Mouse (Mus musculus): ENCODE results near the gene Pitx1. TPM values are rescaled to one million over a fixed set of nuclear protein-coding genes. Genes with fewer than 3 reads are reported as not detected.
A peak's percentile ranks its signal among the peaks of the same experiment; 100 is the strongest.

Gene Pitx1
- total RNA-seq (2021), result not detected
- 0.06 TPM in 1 of 2 replicates, not detected in the other for polyA plus RNA-seq (2012; rRNA removed)
- long read RNA-seq, result 0 reads

DNA sequence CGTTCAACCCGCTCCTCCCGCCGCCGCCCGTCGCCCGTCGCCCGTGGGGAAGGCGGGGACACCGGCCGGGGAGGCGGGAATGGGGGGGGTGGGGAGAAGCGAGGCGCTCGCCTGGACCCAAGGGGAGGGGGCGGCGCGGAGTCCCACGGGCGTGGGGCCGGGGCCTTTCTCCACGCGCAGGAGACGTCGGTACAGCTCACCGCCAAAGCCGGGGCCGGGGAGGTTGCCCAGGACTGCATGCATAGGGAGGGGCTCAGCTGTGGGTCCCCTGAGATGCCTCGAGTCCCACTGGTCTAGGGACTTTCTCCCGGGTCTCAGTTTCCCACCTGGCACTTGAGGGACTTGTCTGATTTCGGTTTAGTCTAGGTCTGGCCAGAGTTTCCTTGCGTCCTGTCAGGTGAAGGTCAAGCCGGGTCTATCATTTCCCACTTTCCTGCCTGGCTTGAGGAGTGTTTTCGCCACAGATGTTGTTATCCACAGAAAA, at the start of gene Pitx1:
Pitx1 (minus strand) TSS at position 51 of the 484 bp plus-strand sequence.
- H3K27ac ChIP-seq, result no peak within 1 kb of the TSS
- 2% methylated on average over 35 of the region's 36 CpGs for WGBS
- H3K4me3 ChIP-seq, result no peak within 1 kb of the TSS
- intact Hi-C loops (cut with DNase I), result loop anchor here (10.0 kb wide), 1 partner anchor 419 kb away; the partner anchor contains the start of gene Neurog1
- TF ChIP-seq EP300 (IDR thresholded peaks at IDR 0.05; ENCODE audit: insufficient read depth, low read depth, low read length) (no peak), CTCF (IDR thresholded peaks at IDR 0.05) (no peak), POLR2A (IDR thresholded peaks at IDR 0.05; ENCODE audit: insufficient read depth, low read depth, low read length) (no peak)
- no peaks in the 10 kb centered on the region for H3K79me2 ChIP-seq (replicated peaks; ENCODE audit: control insufficient read depth, insufficient read depth, low read length)
- H3K27me3 ChIP-seq (ENCODE audit: control insufficient read depth, insufficient read depth, low read length), result peaks cover 42% of the 10 kb centered on the region
- no peaks in the 10 kb centered on the region for H3K4me1 ChIP-seq (ENCODE audit: control insufficient read depth, insufficient read depth, low read length)
- no peak within 1 kb of the TSS for H3K9ac ChIP-seq (ENCODE audit: low read depth, low read length)
- no peaks in the 10 kb centered on the region for H3K36me3 ChIP-seq (ENCODE audit: control insufficient read depth, insufficient read depth, low read length)
- no peak for DNase-seq

DNA sequence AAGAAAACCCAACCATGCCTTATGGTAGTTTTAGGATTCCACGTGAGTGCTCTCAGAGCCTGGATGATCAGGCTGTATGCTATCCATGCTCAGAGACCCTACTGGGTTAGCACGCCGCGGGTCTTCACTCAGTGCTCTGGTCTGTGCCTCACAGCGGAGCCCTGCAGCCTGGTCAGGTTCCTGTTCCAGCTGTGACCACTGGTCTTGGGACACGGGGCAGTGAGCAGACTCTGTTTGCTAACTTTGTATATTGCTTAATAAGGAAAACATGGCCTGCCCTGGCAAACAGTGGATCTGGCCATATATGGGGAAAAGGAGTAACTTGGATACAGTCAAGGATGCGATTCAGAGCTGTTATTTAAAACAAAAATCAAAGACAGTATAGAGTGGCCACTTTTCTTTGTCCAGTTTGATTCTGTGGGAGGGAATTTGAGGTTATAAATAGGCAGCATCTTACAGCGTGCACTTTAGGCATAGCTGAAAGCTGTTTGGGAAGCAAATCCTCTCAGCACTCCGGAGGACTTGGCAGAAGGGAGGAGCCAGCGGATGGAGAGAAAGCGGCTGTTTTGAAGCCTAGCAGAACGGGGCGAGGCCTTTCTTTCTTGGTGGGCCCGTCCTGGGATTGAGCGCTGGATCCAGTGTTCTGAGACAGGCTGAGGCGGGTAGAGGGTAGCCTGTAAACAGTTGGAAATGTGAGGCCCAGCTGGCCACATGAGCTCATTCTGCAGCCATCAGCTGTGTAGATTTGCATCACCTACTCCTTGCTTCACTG, 45.6 kb upstream of the Pitx1 start:
- TF ChIP-seq EP300 (IDR thresholded peaks at IDR 0.05; ENCODE audit: insufficient read depth, low read depth, low read length) (no peak), CTCF (IDR thresholded peaks at IDR 0.05) (no peak), POLR2A (IDR thresholded peaks at IDR 0.05; ENCODE audit: insufficient read depth, low read depth, low read length) (no peak)
- Histone ChIP-seq H3K4me1 (ENCODE audit: control insufficient read depth, insufficient read depth, low read length) (no peaks in the 10 kb centered on the region), H3K27me3 (ENCODE audit: control insufficient read depth, insufficient read depth, low read length) (no peaks in the 10 kb centered on the region), H3K36me3 (ENCODE audit: control insufficient read depth, insufficient read depth, low read length) (no peaks in the 10 kb centered on the region), H3K27ac (no peak overlapping the region), H3K4me3 (no peak overlapping the region), H3K79me2 (replicated peaks; ENCODE audit: control insufficient read depth, insufficient read depth, low read length) (no peaks in the 10 kb centered on the region), H3K9ac (ENCODE audit: low read depth, low read length) (no peak overlapping the region)
- intact Hi-C loops (cut with DNase I), result no loop called here
- peak; percentile 7 to 21 for DNase-seq
- 56% methylated on average over 16 of the region's 16 CpGs for WGBS

DNA sequence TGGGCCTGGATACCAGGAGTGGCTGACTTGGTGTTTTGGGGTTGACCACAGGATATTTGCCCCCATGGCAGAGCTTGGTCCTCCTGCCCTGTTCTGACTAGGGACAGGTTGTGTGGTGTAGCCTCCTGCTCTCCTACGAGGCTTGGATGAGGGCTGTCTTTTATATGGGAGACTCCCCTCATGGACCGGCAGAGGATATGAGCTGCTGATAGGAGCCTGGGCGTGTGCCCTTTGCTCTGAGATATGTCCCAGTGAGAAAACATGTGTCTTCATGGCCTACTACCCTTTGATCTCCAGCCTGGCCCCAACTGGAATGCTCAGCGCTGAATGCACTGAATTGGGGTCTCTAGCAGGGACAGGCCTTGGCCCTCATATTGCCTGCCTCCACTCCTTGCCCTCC, 42.4 kb upstream of the Pitx1 start:
- no peak overlapping the region for H3K27ac ChIP-seq
- no peak overlapping the region for H3K9ac ChIP-seq (ENCODE audit: low read depth, low read length)
- no peaks in the 10 kb centered on the region for H3K79me2 ChIP-seq (replicated peaks; ENCODE audit: control insufficient read depth, insufficient read depth, low read length)
- no peaks in the 10 kb centered on the region for H3K36me3 ChIP-seq (ENCODE audit: control insufficient read depth, insufficient read depth, low read length)
- TF ChIP-seq POLR2A (IDR thresholded peaks at IDR 0.05; ENCODE audit: insufficient read depth, low read depth, low read length), result no peak
- TF ChIP-seq CTCF (IDR thresholded peaks at IDR 0.05), result no peak
- TF ChIP-seq EP300 (IDR thresholded peaks at IDR 0.05; ENCODE audit: insufficient read depth, low read depth, low read length), result no peak
- no peak overlapping the region for H3K4me3 ChIP-seq
- no peak for DNase-seq
- no peaks in the 10 kb centered on the region for H3K27me3 ChIP-seq (ENCODE audit: control insufficient read depth, insufficient read depth, low read length)
- H3K4me1 ChIP-seq (ENCODE audit: control insufficient read depth, insufficient read depth, low read length), result no peaks in the 10 kb centered on the region
- WGBS, result 56% methylated on average over 4 of the region's 4 CpGs
- intact Hi-C loops (cut with DNase I), result no loop called here

DNA sequence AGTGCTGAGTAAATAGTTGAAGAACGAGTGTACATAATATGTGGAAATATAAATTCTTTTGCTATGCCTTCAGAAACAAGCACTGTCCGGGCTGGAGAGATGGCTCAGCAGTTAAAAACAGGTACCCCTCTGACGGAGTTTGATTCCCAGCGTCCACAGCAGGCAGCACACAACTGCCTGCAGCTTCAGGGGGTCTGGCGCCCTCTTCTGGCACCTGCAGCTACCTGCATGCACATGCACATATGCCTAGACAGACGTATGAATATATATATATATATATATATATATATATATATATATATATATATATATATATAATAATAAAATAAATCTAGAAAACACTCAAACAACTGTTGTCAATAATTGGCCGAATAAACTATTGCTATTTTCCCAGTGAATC, 35.4 kb upstream of the Pitx1 start:
- Histone ChIP-seq H3K27me3 (ENCODE audit: control insufficient read depth, insufficient read depth, low read length) (no peaks in the 10 kb centered on the region), H3K79me2 (replicated peaks; ENCODE audit: control insufficient read depth, insufficient read depth, low read length) (no peaks in the 10 kb centered on the region), H3K27ac (no peak overlapping the region), H3K4me1 (ENCODE audit: control insufficient read depth, insufficient read depth, low read length) (no peaks in the 10 kb centered on the region), H3K4me3 (no peak overlapping the region), H3K9ac (ENCODE audit: low read depth, low read length) (no peak overlapping the region), H3K36me3 (ENCODE audit: control insufficient read depth, insufficient read depth, low read length) (no peaks in the 10 kb centered on the region)
- TF ChIP-seq POLR2A (IDR thresholded peaks at IDR 0.05; ENCODE audit: insufficient read depth, low read depth, low read length) (no peak), EP300 (IDR thresholded peaks at IDR 0.05; ENCODE audit: insufficient read depth, low read depth, low read length) (no peak), CTCF (IDR thresholded peaks at IDR 0.05) (no peak)
- intact Hi-C loops (cut with DNase I), result no loop called here
- no peak for DNase-seq
- 84% methylated on average over 7 of the region's 7 CpGs for WGBS

DNA sequence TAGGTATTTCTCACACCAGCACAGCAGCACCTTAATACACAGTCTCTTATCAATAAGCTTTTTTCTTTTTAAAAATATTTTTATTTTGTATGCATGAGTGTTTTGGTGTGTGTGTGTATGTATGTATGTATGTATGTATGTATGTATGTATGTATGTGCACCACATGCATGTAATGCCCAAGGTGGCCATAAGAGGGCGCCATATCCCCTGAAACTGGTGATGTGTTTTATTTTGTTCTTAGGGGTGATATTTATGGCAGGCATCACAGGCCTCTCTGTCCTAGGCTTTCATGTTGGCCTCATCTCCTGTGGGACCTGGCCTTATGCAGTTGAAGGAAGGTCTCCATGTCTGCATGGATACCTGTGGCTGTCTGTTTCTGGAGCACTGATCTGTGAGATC, 34.0 kb upstream of the Pitx1 start:
- WGBS, result 83% methylated on average over 1 of the region's 1 CpGs
- intact Hi-C loops (cut with DNase I), result no loop called here
- Histone ChIP-seq H3K79me2 (replicated peaks; ENCODE audit: control insufficient read depth, insufficient read depth, low read length) (no peaks in the 10 kb centered on the region), H3K27ac (no peak overlapping the region), H3K27me3 (ENCODE audit: control insufficient read depth, insufficient read depth, low read length) (no peaks in the 10 kb centered on the region; the same call in 1 of the 2 replicates), H3K36me3 (ENCODE audit: control insufficient read depth, insufficient read depth, low read length) (no peaks in the 10 kb centered on the region), H3K9ac (ENCODE audit: low read depth, low read length) (no peak overlapping the region), H3K4me3 (no peak overlapping the region), H3K4me1 (ENCODE audit: control insufficient read depth, insufficient read depth, low read length) (no peaks in the 10 kb centered on the region)
- DNase-seq, result no peak
- TF ChIP-seq EP300 (IDR thresholded peaks at IDR 0.05; ENCODE audit: insufficient read depth, low read depth, low read length) (no peak), CTCF (IDR thresholded peaks at IDR 0.05) (peak; percentile 54), POLR2A (IDR thresholded peaks at IDR 0.05; ENCODE audit: insufficient read depth, low read depth, low read length) (no peak)

DNA sequence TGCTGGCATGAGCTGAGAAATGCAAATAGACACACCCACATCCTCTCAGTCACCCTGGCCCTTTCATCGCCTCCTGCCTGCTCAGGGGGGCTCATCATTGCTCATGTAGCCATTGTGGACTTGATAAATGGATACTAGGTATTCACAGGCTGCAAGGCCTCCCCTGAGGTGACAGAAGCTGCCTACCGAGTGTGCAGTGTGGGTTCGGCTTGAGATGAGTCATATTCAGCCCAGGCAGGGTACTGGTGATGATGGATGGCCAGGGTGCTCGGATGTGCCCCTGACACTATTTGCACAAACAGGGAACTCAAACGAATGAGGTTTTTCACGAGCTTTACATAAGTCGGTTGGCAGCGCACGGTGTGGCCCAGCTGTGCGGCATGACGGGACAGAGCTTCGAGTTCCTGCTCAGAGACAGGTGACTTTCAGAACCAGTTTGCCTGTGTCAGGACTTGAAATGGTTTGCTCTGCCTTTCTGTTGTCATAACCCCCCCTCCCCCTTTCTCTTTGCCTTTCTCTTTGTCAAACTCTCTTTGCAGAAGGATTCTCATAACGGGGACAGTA, 31.6 kb upstream of the Pitx1 start:
- TF ChIP-seq EP300 (IDR thresholded peaks at IDR 0.05; ENCODE audit: insufficient read depth, low read depth, low read length) (no peak), POLR2A (IDR thresholded peaks at IDR 0.05; ENCODE audit: insufficient read depth, low read depth, low read length) (no peak), CTCF (IDR thresholded peaks at IDR 0.05) (no peak)
- 68% methylated on average over 13 of the region's 13 CpGs for WGBS
- Histone ChIP-seq H3K4me3 (no peak overlapping the region), H3K36me3 (ENCODE audit: control insufficient read depth, insufficient read depth, low read length) (no peaks in the 10 kb centered on the region), H3K27ac (no peak overlapping the region), H3K79me2 (replicated peaks; ENCODE audit: control insufficient read depth, insufficient read depth, low read length) (no peaks in the 10 kb centered on the region), H3K4me1 (ENCODE audit: control insufficient read depth, insufficient read depth, low read length) (no peaks in the 10 kb centered on the region), H3K9ac (ENCODE audit: low read depth, low read length) (no peak overlapping the region), H3K27me3 (ENCODE audit: control insufficient read depth, insufficient read depth, low read length) (no peaks in the 10 kb centered on the region; the same call in 1 of the 2 replicates)
- DNase-seq, result no peak
- intact Hi-C loops (cut with DNase I), result no loop called here
